Mouse (Mus musculus): ENCODE results near the gene Tceanc.

Tceanc gene

GRCm38 (mm10) chrX:166479365-166479983, 38.9 kb downstream of the Tceanc start, which contains the start of gene Rab9:
Rab9 (minus strand) TSS chrX:166479867.
- DNase-seq: peak; percentile 97

- peak; percentile 14 for DNase-seq
These were observed 39.6 kb downstream of the Tceanc start for GRCm38 (mm10) chrX:166478631-166479364.

GRCm38 (mm10) chrX:166477393-166477792, 41.0 kb downstream of the Tceanc start:
- no peak for DNase-seq

DNA sequence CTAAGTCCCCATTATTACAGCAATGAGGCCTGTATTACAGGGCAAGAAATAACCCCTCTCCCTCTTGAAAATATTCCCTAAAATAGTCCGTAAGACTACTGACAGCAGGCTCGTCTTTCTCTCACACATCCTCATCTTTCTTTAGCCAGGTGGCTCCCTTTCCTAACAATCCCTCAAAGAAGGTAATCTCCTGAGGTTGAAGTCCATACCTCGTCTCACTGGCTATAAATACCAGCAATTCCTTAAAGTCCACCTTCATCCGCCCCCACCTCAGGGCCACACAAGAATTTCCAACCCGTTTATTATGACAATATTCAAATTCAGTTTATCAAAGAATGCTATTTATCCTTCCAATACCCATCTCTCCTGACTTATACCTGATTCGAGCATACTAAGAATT, 45.8 kb downstream of the Tceanc start:
- DNase-seq: no peak

- DNase-seq: no peak
These were observed 50.0 kb downstream of the Tceanc start for GRCm38 (mm10) chrX:166468321-166468720.

DNA sequence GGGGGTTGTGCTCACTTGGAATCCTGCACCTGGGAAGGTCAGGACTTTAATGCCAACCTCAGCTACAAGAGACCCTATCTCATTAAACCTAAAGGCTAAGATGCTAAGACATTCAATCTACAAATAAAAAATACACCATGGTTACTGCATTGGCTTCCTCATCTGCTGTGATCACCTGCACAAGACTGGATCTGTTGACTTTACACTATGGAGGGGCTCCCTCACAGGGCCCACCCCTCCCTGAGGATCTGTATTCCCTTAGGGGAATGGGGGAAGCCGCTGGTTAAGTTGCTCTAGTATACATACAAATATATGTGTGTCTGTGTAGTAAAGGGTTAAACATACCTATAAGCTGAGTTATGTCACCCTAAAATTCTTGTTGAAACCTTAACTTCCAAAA, 62.8 kb downstream of the Tceanc start:
- no peak for DNase-seq

DNA sequence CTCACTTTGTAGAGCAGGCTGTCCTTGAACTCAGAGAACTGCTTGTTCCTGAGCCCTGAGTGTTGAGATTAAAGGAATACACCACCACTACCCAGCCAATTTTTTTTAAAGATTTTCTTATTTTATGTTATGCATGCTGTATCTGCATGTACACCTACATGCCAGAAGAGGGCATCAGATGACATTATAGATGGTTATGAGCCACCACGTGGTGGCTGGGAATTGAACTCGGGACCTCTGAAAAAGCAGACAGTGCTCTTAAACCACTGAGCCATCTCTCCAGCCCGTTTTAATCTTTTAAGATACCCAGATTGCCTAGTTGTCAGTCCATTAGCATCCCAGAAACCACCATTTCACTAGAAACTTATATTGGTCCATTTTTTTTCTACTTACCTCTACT, 64.0 kb downstream of the Tceanc start:
- DNase-seq: no peak

- no peak for DNase-seq
These were observed 64.8 kb downstream of the Tceanc start for GRCm38 (mm10) chrX:166453532-166453931.

Data from kidney, postnatal 10 days (tissue).